Mouse (Mus musculus): ENCODE measurements around the gene Hoxd3. TPM values are rescaled to one million over a fixed set of nuclear protein-coding genes. Genes with fewer than 3 reads are reported as not detected.

The Hoxd3 gene
- polyA plus RNA-seq (2012; rRNA removed), result 5.4 and 5.7 TPM in 2 replicates

- H3K4me3 ChIP-seq (replicated peaks; ENCODE audit: insufficient read depth, low read depth, low read length), result no peak within 1 kb of the TSS
- no peaks in the 10 kb centered on the region for H3K4me1 ChIP-seq (ENCODE audit: control insufficient read depth, insufficient read depth, low read length)
- WGBS, result 3% methylated on average over 65 of the region's 65 CpGs
- H3K27ac ChIP-seq (ENCODE audit: insufficient read depth, low read length), result no peak within 1 kb of the TSS
- DNase-seq, result no peak
- TF ChIP-seq POLR2A (IDR thresholded peaks at IDR 0.05; ENCODE audit: borderline replicate concordance, insufficient read depth, low read length) (no peak), CTCF (IDR thresholded peaks at IDR 0.05; ENCODE audit: borderline replicate concordance, insufficient read depth, low read depth, low read length) (no peak)
- peaks cover 13% of the 10 kb centered on the region; the same call in 1 of the 2 replicates for H3K27me3 ChIP-seq (ENCODE audit: control insufficient read depth, insufficient read depth, low read length)
These were observed at the start of gene Hoxd3, which contains the start of gene Hoxd4 for GRCm38 (mm10) chr2:74711721-74712621. Gene Hoxd3 (plus strand): TSS chr2:74711927. Gene Hoxd4 (plus strand): TSS chr2:74711929.

GRCm38 (mm10) chr2:74663291-74663925 is 48.3 kb upstream of the Hoxd3 start:
- H3K4me3 ChIP-seq (replicated peaks; ENCODE audit: insufficient read depth, low read depth, low read length), result no peak overlapping the region
- H3K27me3 ChIP-seq (ENCODE audit: control insufficient read depth, insufficient read depth, low read length), result peaks cover 18% of the 10 kb centered on the region; the same call in 1 of the 2 replicates
- no peak for DNase-seq
- TF ChIP-seq CTCF (IDR thresholded peaks at IDR 0.05; ENCODE audit: borderline replicate concordance, insufficient read depth, low read depth, low read length) (peak; percentile 51; the same call in 1 of the 2 replicates), POLR2A (IDR thresholded peaks at IDR 0.05; ENCODE audit: borderline replicate concordance, insufficient read depth, low read length) (no peak)
- H3K4me1 ChIP-seq (ENCODE audit: control insufficient read depth, insufficient read depth, low read length), result no peaks in the 10 kb centered on the region
- WGBS, result 3% methylated on average over 18 of the region's 18 CpGs
- no peak overlapping the region for H3K27ac ChIP-seq (ENCODE audit: insufficient read depth, low read length)

GRCm38 (mm10) chr2:74666411-74666810 is 45.3 kb upstream of the Hoxd3 start:
- TF ChIP-seq CTCF (IDR thresholded peaks at IDR 0.05; ENCODE audit: borderline replicate concordance, insufficient read depth, low read depth, low read length) (no peak), POLR2A (IDR thresholded peaks at IDR 0.05; ENCODE audit: borderline replicate concordance, insufficient read depth, low read length) (no peak)
- Histone ChIP-seq H3K27me3 (ENCODE audit: control insufficient read depth, insufficient read depth, low read length) (peaks cover 10% of the 10 kb centered on the region; the same call in 1 of the 2 replicates), H3K27ac (ENCODE audit: insufficient read depth, low read length) (no peak overlapping the region), H3K4me3 (replicated peaks; ENCODE audit: insufficient read depth, low read depth, low read length) (no peak overlapping the region), H3K4me1 (ENCODE audit: control insufficient read depth, insufficient read depth, low read length) (no peaks in the 10 kb centered on the region)
- DNase-seq, result no peak
- WGBS, result 4% methylated on average over 7 of the region's 7 CpGs

GRCm38 (mm10) chr2:74667191-74667841 is 44.4 kb upstream of the Hoxd3 start:
- H3K4me3 ChIP-seq (replicated peaks; ENCODE audit: insufficient read depth, low read depth, low read length), result no peak overlapping the region
- H3K27ac ChIP-seq (ENCODE audit: insufficient read depth, low read length), result no peak overlapping the region
- peaks cover 10% of the 10 kb centered on the region; the same call in 1 of the 2 replicates for H3K27me3 ChIP-seq (ENCODE audit: control insufficient read depth, insufficient read depth, low read length)
- no peak for DNase-seq
- H3K4me1 ChIP-seq (ENCODE audit: control insufficient read depth, insufficient read depth, low read length), result no peaks in the 10 kb centered on the region
- TF ChIP-seq CTCF (IDR thresholded peaks at IDR 0.05; ENCODE audit: borderline replicate concordance, insufficient read depth, low read depth, low read length), result no peak
- no peak for TF ChIP-seq POLR2A (IDR thresholded peaks at IDR 0.05; ENCODE audit: borderline replicate concordance, insufficient read depth, low read length)
- 5% methylated on average over 36 of the region's 36 CpGs for WGBS

GRCm38 (mm10) chr2:74667842-74668357 is 43.8 kb upstream of the Hoxd3 start, which contains the start of gene Hoxd13:
Gene Hoxd13 (plus strand): TSS chr2:74668310.
- no peak within 1 kb of the TSS for H3K27ac ChIP-seq (ENCODE audit: insufficient read depth, low read length)
- H3K27me3 ChIP-seq (ENCODE audit: control insufficient read depth, insufficient read depth, low read length), result peaks cover 12% of the 10 kb centered on the region; the same call in 1 of the 2 replicates
- WGBS, result 1% methylated on average over 43 of the region's 51 CpGs
- H3K4me3 ChIP-seq (replicated peaks; ENCODE audit: insufficient read depth, low read depth, low read length), result no peak within 1 kb of the TSS
- H3K4me1 ChIP-seq (ENCODE audit: control insufficient read depth, insufficient read depth, low read length), result no peaks in the 10 kb centered on the region
- DNase-seq, result no peak
- no peak for TF ChIP-seq CTCF (IDR thresholded peaks at IDR 0.05; ENCODE audit: borderline replicate concordance, insufficient read depth, low read depth, low read length)
- no peak for TF ChIP-seq POLR2A (IDR thresholded peaks at IDR 0.05; ENCODE audit: borderline replicate concordance, insufficient read depth, low read length)

- TF ChIP-seq POLR2A (IDR thresholded peaks at IDR 0.05; ENCODE audit: borderline replicate concordance, insufficient read depth, low read length) (no peak), CTCF (IDR thresholded peaks at IDR 0.05; ENCODE audit: borderline replicate concordance, insufficient read depth, low read depth, low read length) (no peak)
- no peak overlapping the region for H3K4me3 ChIP-seq (replicated peaks; ENCODE audit: insufficient read depth, low read depth, low read length)
- no peak for DNase-seq
- peaks cover 12% of the 10 kb centered on the region; the same call in 1 of the 2 replicates for H3K27me3 ChIP-seq (ENCODE audit: control insufficient read depth, insufficient read depth, low read length)
- WGBS, result 1% methylated on average over 72 of the region's 74 CpGs
- no peak overlapping the region for H3K27ac ChIP-seq (ENCODE audit: insufficient read depth, low read length)
- no peaks in the 10 kb centered on the region for H3K4me1 ChIP-seq (ENCODE audit: control insufficient read depth, insufficient read depth, low read length)
These were observed 43.1 kb upstream of the Hoxd3 start for GRCm38 (mm10) chr2:74668370-74669229.

Data from cerebellum, adult 2 months (tissue).